Mouse (Mus musculus) thymus, postnatal 25 days (tissue): Measurements from ENCODE around the gene Gm10277.

Source experiments
- DNase-seq: peaks from one replicate; pipeline ENCODE4 v3.0.0; 2022

Gm10277 gene

DNA sequence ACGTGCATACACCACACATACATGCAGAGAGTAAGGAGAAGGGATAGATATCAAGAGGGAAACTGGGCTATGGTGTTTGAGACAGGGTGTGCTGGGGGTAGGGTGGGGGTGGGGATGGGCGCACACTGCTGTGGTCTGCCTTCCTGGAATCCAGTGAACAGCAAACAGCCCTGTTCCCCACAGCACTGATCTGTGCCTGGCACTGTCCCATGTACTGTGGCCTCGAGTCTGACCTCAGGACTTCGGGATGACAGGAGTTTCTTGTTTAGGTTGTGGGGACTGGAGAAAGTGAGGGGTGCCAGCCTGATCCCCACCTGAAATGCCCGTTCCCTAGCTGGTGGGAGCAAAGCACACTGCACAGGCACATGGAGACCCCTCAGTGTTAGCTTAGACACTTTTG, at the start of gene Gm10277:
Gene Gm10277, minus strand, starts transcription at position 41 of the 400 bp plus-strand sequence.
- DNase-seq = no peak

DNA sequence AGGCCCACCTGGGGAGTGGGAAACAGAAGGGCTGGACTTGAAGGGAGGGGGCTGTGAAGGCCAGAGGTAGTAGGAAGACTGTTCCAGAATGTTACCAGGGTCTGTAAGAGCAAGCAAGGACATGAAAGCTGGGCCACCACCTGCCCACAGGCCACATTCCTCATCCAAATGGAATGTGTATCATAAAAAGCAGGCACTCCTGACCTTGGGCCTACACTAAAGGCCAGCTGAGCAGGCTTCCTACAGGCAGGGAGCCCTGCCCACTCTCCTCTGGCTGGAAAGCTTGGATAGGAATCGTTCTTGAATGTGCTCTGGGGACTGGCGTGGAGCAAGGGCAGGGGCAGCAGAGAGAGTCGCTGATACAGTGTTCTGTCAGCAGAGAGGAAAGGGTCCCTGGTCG, 49.2 kb upstream of the Gm10277 start:
- no peak for DNase-seq

- DNase-seq = no peak
Observed at GRCm38 (mm10) chr11:77836290-77836689, 48.7 kb upstream of the Gm10277 start.

DNA sequence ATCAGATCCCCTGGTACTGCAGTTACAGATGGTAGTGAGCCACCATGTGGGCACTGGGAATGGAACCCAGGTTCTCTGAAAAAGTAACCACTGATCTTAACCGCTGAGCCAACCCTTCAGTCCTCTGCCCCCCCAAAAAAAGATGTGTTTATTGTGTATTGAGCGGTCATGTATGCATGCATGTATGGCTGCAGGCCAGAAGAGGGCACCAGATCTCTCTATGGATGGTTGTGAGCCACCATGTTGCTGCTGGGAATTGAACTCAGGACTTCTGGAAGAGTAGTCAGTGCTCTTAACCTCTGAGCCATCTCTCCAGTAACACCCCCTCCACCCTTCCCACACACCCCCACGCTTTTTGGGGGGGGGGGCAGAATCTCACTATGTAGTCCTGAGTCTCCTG, 47.6 kb upstream of the Gm10277 start:
- DNase-seq = no peak

- no peak for DNase-seq
Observed at GRCm38 (mm10) chr11:77832541-77832940, 45.0 kb upstream of the Gm10277 start.

DNA sequence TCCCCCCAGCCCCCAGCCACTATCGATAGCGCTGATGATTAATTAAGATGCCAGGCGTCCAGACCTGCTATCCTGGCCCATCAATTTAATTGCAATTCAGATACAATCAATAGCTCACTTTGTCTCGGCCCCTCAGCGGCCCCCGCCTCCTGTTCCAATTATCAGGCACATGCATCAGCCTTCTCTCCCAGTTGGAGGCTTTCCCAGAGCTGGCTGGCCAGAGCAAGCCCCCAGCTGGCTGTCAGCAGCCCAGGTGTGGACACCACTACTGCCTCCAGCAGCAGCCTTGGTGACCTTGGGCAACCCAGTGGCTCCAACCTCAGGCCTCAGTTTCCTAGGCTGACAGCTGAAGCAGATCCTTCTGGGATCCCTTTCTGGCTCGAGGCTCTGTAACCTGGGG, 43.3 kb upstream of the Gm10277 start:
- no peak for DNase-seq

DNA sequence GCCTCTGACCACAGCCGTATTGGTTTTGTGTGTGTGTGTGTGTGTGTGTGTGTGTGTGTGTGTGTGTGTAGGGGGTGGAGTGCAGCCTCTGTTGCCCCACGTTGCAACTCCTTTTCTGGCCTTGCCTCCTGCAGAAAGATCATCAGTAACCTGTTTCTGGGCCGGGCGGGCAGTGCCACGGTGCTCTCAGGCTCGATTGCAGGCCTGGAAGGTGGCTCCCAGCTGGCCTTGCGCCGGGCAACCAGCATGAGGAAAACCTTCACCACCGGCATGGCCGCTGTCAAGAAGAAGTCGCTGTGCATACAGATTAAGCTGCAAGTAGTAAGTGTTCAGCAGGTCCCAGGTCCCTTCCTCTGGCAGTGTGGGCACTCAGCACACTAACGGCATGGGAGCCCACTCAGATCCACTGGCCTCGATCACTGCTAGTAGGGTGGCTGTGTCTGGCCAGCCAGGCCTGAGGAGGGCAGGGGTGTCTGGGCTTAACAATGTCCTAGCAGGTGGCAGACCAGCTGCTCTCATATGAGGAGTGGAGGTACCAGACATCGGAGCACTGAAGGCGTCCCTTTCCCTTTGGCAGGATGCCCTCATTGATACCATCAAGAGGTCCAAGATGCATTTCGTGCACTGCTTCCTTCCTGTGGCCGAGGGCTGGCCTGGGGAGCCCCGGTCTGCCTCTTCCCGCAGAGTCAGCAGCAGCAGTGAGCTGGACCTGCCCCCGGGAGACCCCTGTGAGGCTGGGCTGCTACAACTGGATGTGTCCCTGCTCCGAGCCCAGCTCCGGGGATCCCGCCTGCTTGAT, 41.7 kb upstream of the Gm10277 start:
- DNase-seq = no peak

GRCm38 (mm10) chr11:77828163-77828562, 40.6 kb upstream of the Gm10277 start:
- DNase-seq = no peak

GRCm38 (mm10) chr11:77827241-77827995, 39.9 kb upstream of the Gm10277 start:
- DNase-seq = peak; percentile 78

DNA sequence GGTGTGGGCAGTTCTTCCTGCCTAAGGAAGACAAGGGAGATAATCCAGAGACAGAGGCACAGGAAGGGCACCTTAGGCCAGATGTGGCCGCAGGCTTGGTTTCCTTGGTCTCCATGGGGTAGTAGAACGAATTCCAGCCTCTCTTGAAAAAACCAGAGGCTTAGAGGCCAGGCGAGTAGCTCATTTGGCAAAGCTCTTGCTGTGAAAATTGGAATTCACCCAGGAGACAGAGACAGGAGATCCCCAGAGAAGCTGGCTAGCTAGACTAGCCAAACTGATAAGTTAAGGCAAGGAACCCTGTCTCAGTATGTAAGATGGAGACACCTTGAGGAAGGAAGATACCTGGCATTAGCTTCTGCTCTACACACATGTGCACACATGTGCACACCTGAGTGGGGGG, 38.8 kb upstream of the Gm10277 start:
- DNase-seq = no peak

GRCm38 (mm10) chr11:77825853-77826252, 38.3 kb upstream of the Gm10277 start:
- peak; percentile 75 for DNase-seq

- DNase-seq = peak; percentile 71
Observed at GRCm38 (mm10) chr11:77822781-77823180, 35.2 kb upstream of the Gm10277 start.

DNA sequence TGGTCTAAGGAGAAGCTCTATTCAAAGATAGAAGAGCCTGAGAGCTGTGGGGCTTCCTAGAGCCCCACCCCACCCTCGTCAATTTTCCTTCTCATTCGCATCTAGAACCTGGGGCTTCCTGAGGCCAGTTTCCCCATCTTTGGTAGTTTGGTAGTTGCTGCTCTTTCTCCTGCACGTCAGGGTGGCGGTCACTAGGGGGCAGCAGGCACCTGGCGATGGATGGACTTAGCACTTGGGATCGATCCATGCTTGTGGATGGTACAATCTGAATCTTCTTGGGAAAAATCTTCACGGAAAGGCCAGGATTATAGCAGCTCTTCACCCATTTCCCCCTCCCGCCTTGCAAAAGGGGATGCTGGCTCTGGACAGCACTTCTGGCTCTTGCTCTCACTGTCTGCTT, 34.1 kb upstream of the Gm10277 start:
- DNase-seq = peak; percentile 49

GRCm38 (mm10) chr11:77816003-77816402, 28.5 kb upstream of the Gm10277 start:
- DNase-seq = peak; percentile 84

GRCm38 (mm10) chr11:77813969-77814368, 26.4 kb upstream of the Gm10277 start:
- no peak for DNase-seq

DNA sequence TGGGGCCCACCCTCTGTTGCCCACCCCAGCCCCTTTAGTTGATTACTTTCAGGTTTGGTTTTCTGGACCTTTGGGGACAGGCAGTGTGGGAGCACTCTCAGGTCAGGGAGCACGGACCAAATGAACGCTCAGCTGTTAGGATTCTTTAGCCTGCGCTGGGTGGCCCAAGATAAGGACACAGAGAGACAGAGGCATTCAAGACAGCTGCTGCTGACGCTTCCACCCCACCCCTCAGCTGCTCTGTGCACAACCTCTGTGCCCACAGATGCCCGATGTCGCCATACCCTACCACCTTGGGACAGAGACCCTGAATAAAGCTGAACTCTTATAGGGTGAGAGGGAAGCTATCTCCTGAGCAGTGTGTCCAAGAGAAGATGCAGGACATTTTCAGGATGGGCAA, 22.5 kb upstream of the Gm10277 start:
- DNase-seq = no peak

GRCm38 (mm10) chr11:77809215-77809614, 21.7 kb upstream of the Gm10277 start:
- DNase-seq = no peak

GRCm38 (mm10) chr11:77808051-77808465, 20.5 kb upstream of the Gm10277 start:
- DNase-seq = no peak

DNA sequence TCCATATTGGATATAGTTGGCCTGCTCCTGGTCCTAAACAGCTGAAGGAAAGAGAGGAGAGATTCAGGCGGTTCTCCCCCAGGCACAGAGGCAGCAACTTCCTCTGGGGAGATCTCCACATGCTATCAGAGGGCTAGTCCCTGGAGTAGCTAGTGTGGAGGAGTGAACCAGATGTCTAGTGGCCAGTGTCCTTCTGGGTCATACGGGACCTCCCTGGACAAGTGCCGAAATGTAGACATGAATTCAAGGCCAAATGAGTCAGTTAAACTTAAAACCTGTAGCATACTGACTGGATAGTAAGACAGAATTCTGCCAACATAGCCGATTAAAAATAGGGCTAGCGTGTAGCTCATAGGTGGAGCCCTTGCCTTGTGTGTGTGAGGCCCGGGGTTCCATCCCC, 19.3 kb upstream of the Gm10277 start:
- DNase-seq = no peak

DNA sequence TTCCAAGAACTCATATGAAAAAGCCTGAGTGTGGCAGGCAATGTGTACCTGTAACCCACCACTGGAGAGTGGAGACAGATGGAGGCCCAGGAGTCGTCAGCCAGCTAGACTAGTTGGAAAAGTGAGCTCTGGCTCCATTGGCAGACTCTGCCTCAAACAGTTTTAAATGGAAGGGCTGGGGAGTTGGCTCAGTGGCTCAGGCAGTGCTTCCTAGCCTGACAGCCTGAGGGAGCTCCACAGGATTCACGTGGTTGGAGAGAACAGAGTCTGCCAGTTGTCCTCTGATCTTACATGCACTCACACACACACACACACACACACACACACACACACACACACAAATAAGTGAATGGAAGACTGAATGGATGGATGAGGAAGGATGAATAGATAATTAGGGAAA, 18.7 kb upstream of the Gm10277 start:
- no peak for DNase-seq

DNA sequence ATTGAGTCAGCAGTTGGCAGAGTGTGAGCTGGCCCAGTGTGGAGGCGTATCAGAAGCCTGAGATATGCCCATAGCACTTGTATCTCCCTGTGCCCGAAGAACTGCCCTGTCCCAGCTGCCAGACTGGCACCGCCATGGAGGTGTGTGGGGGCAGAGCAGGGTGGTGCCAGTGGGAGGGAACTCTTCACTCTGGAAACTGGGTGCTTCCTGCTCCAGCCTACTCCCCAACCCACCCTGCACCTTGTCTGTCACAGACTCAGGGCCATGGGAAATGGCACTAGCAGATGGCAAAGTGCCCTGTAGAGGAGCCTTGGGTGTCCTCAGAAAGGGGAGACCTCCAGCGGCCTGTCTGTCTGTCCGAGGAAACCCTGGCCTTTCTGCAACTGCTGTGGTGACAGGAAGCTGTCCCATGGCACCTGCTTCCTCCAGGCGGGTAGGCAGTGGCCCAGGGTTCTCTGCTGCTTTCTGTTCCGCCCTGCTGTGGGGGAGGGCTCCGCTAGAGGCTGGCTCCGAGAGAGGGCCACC, 14.9 kb upstream of the Gm10277 start:
- DNase-seq = peak; percentile 86

DNA sequence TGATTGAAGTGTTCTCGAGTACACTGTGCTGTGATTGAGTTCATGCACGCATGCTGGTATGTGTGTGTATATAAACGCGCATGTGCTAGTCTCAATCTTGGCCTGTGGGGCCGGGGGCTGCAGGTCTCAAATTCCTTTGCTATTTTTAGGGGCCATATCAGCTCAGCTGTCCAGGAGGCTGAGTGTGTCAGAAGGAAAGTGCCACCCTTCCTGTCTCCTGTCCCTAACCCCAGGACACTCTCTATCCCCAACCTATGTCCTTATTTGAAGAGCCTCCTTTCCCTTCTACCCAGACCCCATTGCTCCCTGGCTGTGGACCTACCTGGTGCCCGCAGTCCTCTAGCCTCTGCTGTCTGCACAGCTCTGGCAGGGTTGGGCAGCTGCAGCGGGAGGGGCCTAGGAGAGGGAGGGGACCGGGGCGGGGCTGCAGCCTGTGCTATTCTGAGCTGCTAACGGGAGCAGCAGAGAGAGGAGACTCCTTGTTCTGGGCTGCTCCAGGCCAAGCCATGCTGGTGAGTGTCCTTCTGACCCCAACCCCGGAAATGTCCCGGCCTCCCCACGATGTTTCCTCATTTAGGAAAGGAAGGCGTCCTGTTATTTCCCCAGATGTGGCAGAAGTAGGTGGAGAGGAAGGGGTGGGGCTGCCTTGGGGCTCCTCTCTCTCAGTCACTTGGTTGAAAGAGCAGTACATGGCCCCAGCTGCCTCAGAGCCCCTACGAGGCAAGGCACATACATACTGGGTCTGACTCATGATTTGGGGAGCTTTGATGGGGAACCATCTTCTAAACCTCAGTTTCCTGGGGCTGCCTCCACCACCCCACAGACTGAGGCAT, 13.5 kb upstream of the Gm10277 start:
- peak; percentile 87 for DNase-seq

GRCm38 (mm10) chr11:77800491-77800868, 12.9 kb upstream of the Gm10277 start:
- DNase-seq = no peak
